Mouse (Mus musculus) E14TG2a.4 (cell line): ENCODE data around the gene Nos1.

ENCODE experiments used
- H3K27me3 ChIP-seq: 2 replicates; pipeline ENCODE4 v1.6.1; 2014; ENCODE audit warnings: low read length, control low read depth; ENCODE audit not compliant: insufficient read depth
- H3K36me3 ChIP-seq: 2 replicates; pipeline ENCODE4 v1.6.1; 2014; ENCODE audit warnings: low read length, control low read depth; ENCODE audit not compliant: insufficient read depth
- H3K4me1 ChIP-seq: replicated peaks from 2 replicates; pipeline ENCODE4 v1.6.1; 2014; ENCODE audit warnings: low read depth, low read length, control low read depth
- H3K4me3 ChIP-seq: replicated peaks from 2 replicates; pipeline ENCODE4 v1.5.1; 2014; ENCODE audit warnings: mild to moderate bottlenecking, low read length
- H3K9me3 ChIP-seq: 2 replicates; pipeline ENCODE4 v1.6.1; 2014; ENCODE audit warnings: low read length, control low read depth
- CTCF ChIP-seq: conservative IDR thresholded peaks from 2 replicates; pipeline ENCODE4 v1.5.1; 2014; ENCODE audit warnings: low read length
- NANOG ChIP-seq: IDR thresholded peaks from 2 replicates; pipeline ENCODE4 v1.6.1; 2014; ENCODE audit warnings: borderline replicate concordance, low read length, mixed read lengths
- POU5F1 ChIP-seq: IDR thresholded peaks from 2 replicates; pipeline ENCODE4 v1.6.1; 2014; ENCODE audit warnings: low read length, borderline replicate concordance

Gene Nos1

GRCm38 (mm10) chr5:117955675-117956420, 175.0 kb downstream of the Nos1 start:
- Histone ChIP-seq H3K36me3 (peaks cover 3% of the 10 kb centered on the region; the same call in 1 of the 2 replicates), H3K9me3 (no peaks in the 10 kb centered on the region), H3K4me3 (no peak overlapping the region), H3K27me3 (no peaks in the 10 kb centered on the region), H3K4me1 (peaks cover 40% of the 10 kb centered on the region)
- TF ChIP-seq POU5F1 (no peak), CTCF (peak; percentile 59)

GRCm38 (mm10) chr5:117964750-117965149, 183.9 kb downstream of the Nos1 start:
- Histone ChIP-seq H3K36me3 (no peaks in the 10 kb centered on the region), H3K4me1 (peaks cover 40% of the 10 kb centered on the region), H3K9me3 (peaks cover 3% of the 10 kb centered on the region; the same call in 1 of the 2 replicates), H3K27me3 (peaks cover 17% of the 10 kb centered on the region; the same call in 1 of the 2 replicates), H3K4me3 (no peak overlapping the region)
- no peak for TF ChIP-seq POU5F1
- TF ChIP-seq NANOG: no peak
- no peak for TF ChIP-seq CTCF

DNA sequence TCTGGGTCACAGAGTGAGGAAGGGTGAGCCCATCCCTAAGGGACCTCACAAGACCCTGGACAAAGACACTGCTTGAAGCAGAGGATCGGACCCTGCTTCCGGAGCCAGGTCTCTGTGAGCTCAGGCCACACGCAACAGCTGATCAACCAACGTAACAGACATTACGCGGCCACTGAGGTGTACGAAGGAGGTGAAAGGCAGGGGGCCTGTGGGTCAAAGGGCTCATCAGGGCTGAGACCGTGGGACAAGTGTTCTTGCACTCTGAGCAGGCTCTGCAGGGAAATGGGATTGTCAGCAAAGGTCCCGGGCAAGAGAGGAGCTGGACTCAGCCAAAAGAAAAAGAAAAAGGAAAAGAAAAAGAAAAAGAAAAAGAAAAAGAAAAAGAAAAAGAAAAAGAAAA, 186.1 kb downstream of the Nos1 start:
- Histone ChIP-seq H3K27me3 (peaks cover 16% of the 10 kb centered on the region; the same call in 1 of the 2 replicates), H3K4me3 (no peak overlapping the region), H3K9me3 (peaks cover 3% of the 10 kb centered on the region; the same call in 1 of the 2 replicates), H3K36me3 (no peaks in the 10 kb centered on the region), H3K4me1 (peaks cover 40% of the 10 kb centered on the region)
- no peak for TF ChIP-seq POU5F1
- TF ChIP-seq CTCF: no peak
- TF ChIP-seq NANOG: no peak

DNA sequence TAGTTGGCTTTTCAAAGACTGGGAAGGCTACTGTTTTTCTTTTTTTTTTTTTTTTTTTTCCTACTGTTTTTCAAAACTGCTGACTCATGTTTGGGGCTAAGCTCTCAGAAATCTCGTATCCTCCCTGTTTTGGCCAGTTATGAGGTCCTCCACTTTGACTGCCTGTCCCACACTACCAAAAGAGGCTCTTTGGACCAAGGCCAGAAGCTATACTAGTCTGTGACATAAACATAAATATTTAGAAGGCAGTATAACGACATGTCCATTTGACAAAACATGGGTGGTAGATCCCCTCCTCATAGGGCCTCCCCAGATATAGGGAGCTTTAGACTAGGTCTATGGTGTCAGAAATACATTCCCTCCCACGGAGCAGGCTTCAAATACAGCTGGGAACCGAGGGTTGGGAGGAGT, 186.8 kb downstream of the Nos1 start:
- TF ChIP-seq NANOG (no peak), POU5F1 (no peak), CTCF (no peak)
- peaks cover 13% of the 10 kb centered on the region; the same call in 1 of the 2 replicates for H3K27me3 ChIP-seq
- no peaks in the 10 kb centered on the region for H3K36me3 ChIP-seq
- H3K9me3 ChIP-seq: peaks cover 3% of the 10 kb centered on the region; the same call in 1 of the 2 replicates
- peaks cover 40% of the 10 kb centered on the region for H3K4me1 ChIP-seq
- H3K4me3 ChIP-seq: no peak overlapping the region

DNA sequence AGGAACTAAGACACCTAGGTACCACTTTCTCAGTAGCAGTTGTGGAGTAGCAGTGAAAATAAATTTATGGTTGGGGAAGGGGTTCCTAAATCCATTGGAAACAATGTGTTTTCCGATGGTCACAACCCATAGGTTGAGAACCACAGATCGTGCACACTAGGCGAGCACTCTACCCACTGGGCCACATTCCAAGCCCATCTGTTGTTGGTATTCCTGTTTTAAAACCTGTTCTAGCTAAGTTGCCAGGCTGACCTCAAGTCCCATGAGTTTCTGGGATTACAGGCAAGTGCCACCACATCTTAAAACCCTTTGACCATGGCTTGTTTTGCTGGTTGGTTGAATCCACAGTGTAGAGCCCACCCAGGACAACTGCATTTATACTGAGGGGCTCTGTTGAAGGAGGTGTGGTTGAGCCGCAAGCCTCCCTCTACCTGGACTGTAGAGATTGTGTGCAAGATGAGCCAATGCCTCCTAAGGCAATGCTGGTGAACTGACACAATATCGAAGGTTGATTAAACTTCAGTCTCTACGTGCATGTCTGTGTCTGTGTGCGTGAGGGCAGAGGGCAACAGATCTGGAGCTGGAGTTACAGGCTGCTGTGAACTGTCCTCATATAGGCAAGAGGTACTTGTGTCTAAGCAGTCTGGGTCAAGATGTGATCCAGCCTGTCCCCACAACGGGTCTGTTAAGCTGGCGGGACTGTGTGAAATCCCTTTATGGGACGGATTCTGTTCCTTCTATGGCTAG, 189.0 kb downstream of the Nos1 start:
- no peaks in the 10 kb centered on the region for H3K36me3 ChIP-seq

DNA sequence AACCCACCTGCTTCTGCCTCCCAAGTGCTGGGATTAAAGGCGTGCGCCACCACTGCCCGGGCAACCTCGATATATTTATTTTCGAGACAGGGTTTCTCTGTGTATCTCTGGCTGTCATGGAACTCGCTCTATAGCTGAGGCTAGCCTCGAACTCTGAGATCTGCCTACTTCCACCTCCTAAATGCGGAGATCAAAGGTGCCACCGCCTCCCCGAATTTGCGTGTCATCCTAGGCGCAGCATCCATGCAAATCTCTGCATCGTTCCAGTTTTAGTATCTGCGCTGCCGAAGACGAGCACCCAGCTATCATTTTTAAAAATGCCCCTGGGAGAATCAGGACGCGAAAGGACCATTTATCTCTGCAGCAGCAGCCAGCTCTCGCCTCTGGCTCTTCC, 195.4 kb downstream of the Nos1 start:
- H3K36me3 ChIP-seq: peaks cover 28% of the 10 kb centered on the region
- peaks cover 2% of the 10 kb centered on the region for H3K27me3 ChIP-seq
- TF ChIP-seq NANOG (no peak), POU5F1 (no peak), CTCF (no peak)
- peaks cover 27% of the 10 kb centered on the region for H3K4me1 ChIP-seq
- no peaks in the 10 kb centered on the region for H3K9me3 ChIP-seq
- H3K4me3 ChIP-seq: peak overlapping the region; percentile 97

More for the DNA sequence above, 189.0 kb downstream of the Nos1 start:
- Histone ChIP-seq H3K27me3 (peaks cover 3% of the 10 kb centered on the region; the same call in 1 of the 2 replicates), H3K9me3 (peaks cover 3% of the 10 kb centered on the region; the same call in 1 of the 2 replicates), H3K4me1 (peaks cover 29% of the 10 kb centered on the region), H3K4me3 (no peak overlapping the region)
- TF ChIP-seq CTCF (no peak), POU5F1 (no peak), NANOG (no peak)

- Histone ChIP-seq H3K4me1 (peaks cover 27% of the 10 kb centered on the region), H3K4me3 (peak within 1 kb of the TSS; percentile 97), H3K27me3 (peaks cover 2% of the 10 kb centered on the region), H3K36me3 (peaks cover 34% of the 10 kb centered on the region), H3K9me3 (no peaks in the 10 kb centered on the region)
- TF ChIP-seq CTCF (no peak), NANOG (no peak)
Observed at GRCm38 (mm10) chr5:117976657-117977500, 196.0 kb downstream of the Nos1 start, which contains the start of gene Fbxo21. Fbxo21 (plus strand) TSS chr5:117976730.
